Mouse (Mus musculus) olfactory bulb, adult 2 months (tissue): ENCODE data around the gene Bicd2. TPM values are rescaled to one million over a fixed set of nuclear protein-coding genes. Genes with fewer than 3 reads are reported as not detected.
"Not testable (repeated sequence)": the region's sequence is repeated elsewhere in the genome, so short reads cannot be mapped to it uniquely, and the experiment has no call there.

Source experiments
- H3K27ac ChIP-seq: fragments of 200-500 bp; 2 replicates; pipeline ENCODE4 v1.5.1; 2012; ENCODE audit warnings: low read depth, low read length; ENCODE audit not compliant: insufficient read depth
- H3K4me1 ChIP-seq: fragments of 200-500 bp; 2 replicates; pipeline ENCODE4 v1.6.1; 2012; ENCODE audit warnings: low read length; ENCODE audit not compliant: control insufficient read depth, insufficient read depth
- H3K4me3 ChIP-seq: fragments of 200-500 bp; 2 replicates; pipeline ENCODE4 v1.5.1; 2012; ENCODE audit warnings: mild to moderate bottlenecking, low read depth, low read length, moderate library complexity; ENCODE audit not compliant: insufficient read depth
- CTCF ChIP-seq: fragments of 200-500 bp; IDR thresholded peaks from 2 replicates; pipeline ENCODE4 v1.5.1; 2012; ENCODE audit warnings: low read depth, mild to moderate bottlenecking, low read length, moderate library complexity; ENCODE audit not compliant: insufficient read depth
- POLR2A ChIP-seq: fragments of 200-500 bp; IDR thresholded peaks from 2 replicates; pipeline ENCODE4 v1.6.1; 2012; ENCODE audit warnings: mild to moderate bottlenecking, low read depth, low read length, moderate library complexity; ENCODE audit not compliant: insufficient read depth
- WGBS: fragments of 180-500 bp; shearing (Covaris S2); methylation state at CpG from one replicate; pipeline ENCODE4 v1.1.7; 2018; 5-methylcytosine and 5-hydroxymethylcytosine counted together
- polyA plus RNA-seq: library from polyadenylated mRNA; stranded (reverse); fragments of >200 nt; gene quantifications from 2 replicates; pipeline ENCODE4 v1.2.4, GENCODE M21; 2012; ENCODE audit warnings: low replicate concordance; ENCODE audit not compliant: missing spikeins, insufficient read depth, insufficient read length

The Bicd2 gene
- polyA plus RNA-seq, 1 experiment, result 48.0 TPM

- Histone ChIP-seq H3K4me3 (no peak overlapping the region), H3K27ac (no peak overlapping the region), H3K4me1 (peaks cover 33% of the 10 kb centered on the region)
- 76% methylated on average over 4 of the region's 4 CpGs for WGBS
- no peak for TF ChIP-seq POLR2A
- no peak for TF ChIP-seq CTCF
Measured at GRCm38 (mm10) chr13:49367657-49368440, 26.5 kb downstream of the Bicd2 start.

DNA sequence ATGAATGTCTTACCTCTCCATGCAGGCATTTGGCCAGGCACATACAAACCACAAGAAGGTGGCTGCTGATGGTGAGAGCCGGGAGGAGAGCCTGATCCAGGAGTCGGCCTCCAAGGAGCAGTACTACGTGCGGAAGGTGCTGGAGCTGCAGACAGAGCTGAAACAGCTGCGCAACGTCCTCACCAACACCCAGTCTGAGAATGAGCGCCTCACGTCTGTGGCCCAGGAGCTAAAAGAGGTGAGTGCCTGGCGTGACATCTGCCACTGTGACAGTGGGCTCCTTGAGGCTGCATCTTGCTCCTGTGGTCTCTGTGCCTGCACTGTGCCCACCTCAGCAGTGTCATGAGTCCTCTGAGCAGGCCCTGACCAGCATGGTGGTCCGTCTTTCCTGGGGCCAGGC is 28.0 kb downstream of the Bicd2 start:
- no peak overlapping the region for H3K27ac ChIP-seq
- no peak overlapping the region for H3K4me3 ChIP-seq
- 89% methylated on average over 10 of the region's 10 CpGs for WGBS
- peaks cover 29% of the 10 kb centered on the region for H3K4me1 ChIP-seq
- TF ChIP-seq CTCF (no peak), POLR2A (no peak)

GRCm38 (mm10) chr13:49370216-49370615 is 28.8 kb downstream of the Bicd2 start:
- H3K4me1 ChIP-seq, result peaks cover 27% of the 10 kb centered on the region
- H3K27ac ChIP-seq, H3K4me3 ChIP-seq: not testable (repeated sequence)
- 81% methylated on average over 6 of the region's 6 CpGs for WGBS

- H3K4me3 ChIP-seq, H3K27ac ChIP-seq: not testable (repeated sequence)
- WGBS, result 81% methylated on average over 5 of the region's 5 CpGs
- peaks cover 25% of the 10 kb centered on the region for H3K4me1 ChIP-seq
Measured at GRCm38 (mm10) chr13:49370916-49371315, 29.5 kb downstream of the Bicd2 start.

- H3K27ac ChIP-seq, result 0 out of 2 replicates have a peak overlapping the region, but pooled peaks have one; percentile 11
- H3K4me1 ChIP-seq, result peaks cover 25% of the 10 kb centered on the region
- TF ChIP-seq POLR2A, result no peak
- TF ChIP-seq CTCF, result no peak
- H3K4me3 ChIP-seq, result no peak overlapping the region
- 22% methylated on average over 3 of the region's 3 CpGs for WGBS
Measured at GRCm38 (mm10) chr13:49371428-49371899, 30.1 kb downstream of the Bicd2 start.

GRCm38 (mm10) chr13:49372370-49373060 is 31.1 kb downstream of the Bicd2 start:
- Histone ChIP-seq H3K27ac (no peak overlapping the region), H3K4me1 (peaks cover 19% of the 10 kb centered on the region), H3K4me3 (no peak overlapping the region)
- 80% methylated on average over 9 of the region's 9 CpGs for WGBS
- no peak for TF ChIP-seq POLR2A
- TF ChIP-seq CTCF, result no peak

DNA sequence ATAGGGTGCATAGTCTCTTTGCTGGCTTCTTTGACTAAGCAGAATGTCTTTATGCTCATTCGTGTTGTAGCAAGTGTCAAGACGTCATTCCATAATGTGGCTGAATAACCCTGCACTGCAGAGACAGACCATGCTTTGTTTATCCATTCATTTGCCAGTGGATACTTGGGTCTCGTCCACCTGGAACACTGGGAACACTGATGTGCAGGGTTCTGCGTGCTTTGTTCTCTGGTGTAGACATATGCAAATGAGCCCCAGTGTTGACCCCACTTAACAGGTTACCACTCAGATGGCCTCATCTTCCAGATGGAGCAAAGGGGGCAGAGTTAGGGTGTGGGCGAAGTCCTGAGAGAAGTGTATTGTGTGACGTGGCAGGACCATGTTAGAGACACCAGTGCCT is 32.9 kb downstream of the Bicd2 start:
- Histone ChIP-seq H3K4me1 (peaks cover 16% of the 10 kb centered on the region), H3K4me3 (no peak overlapping the region), H3K27ac (no peak overlapping the region)
- 60% methylated on average over 6 of the region's 6 CpGs for WGBS
- TF ChIP-seq POLR2A (no peak), CTCF (no peak)

DNA sequence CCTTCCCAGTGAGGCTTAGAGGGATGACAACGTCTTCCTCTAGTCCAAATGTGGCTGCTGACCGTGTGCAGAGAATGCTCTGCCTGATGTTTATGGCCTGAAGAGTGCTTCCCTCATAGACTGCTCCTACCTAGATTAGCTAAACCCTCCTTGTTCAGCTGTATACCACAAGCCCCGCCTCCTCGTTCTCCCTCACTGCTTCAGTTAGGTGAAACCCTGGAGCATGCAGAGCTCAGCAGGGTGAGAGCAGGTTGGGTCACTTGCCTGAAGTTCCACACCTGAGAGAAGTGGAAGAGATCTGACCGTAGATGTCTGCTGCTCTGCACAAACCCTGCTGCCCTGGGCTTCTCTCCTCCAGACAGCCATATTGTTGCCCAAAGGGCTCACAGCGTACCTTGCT is 33.3 kb downstream of the Bicd2 start:
- Histone ChIP-seq H3K27ac (no peak overlapping the region), H3K4me1 (peaks cover 16% of the 10 kb centered on the region), H3K4me3 (no peak overlapping the region)
- no peak for TF ChIP-seq CTCF
- TF ChIP-seq POLR2A, result no peak
- 87% methylated on average over 6 of the region's 6 CpGs for WGBS

DNA sequence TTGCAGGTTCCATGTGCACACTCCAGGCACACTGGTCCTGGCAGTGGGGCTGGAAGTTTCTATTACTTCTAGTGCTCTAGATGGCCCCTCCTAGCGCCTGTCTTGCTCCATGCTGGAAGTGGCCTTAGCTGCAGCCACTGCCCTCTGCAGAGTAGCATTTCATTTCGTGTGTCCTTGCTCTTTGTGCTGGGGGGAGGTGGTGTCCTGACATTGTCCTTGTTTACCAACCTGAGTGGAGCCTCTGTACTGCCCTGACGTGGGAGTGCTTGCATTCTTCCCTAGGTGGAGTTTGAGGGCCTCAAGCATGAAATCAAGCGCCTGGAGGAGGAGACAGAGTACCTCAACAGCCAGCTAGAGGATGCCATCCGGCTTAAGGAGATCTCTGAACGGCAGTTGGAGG is 36.2 kb downstream of the Bicd2 start:
- TF ChIP-seq CTCF (no peak), POLR2A (no peak)
- 85% methylated on average over 6 of the region's 6 CpGs for WGBS
- Histone ChIP-seq H3K4me3 (no peak overlapping the region), H3K27ac (no peak overlapping the region), H3K4me1 (peaks cover 2% of the 10 kb centered on the region)

- TF ChIP-seq CTCF (no peak), POLR2A (no peak)
- peaks cover 2% of the 10 kb centered on the region; the same call in 1 of the 2 replicates for H3K4me1 ChIP-seq
Measured at GRCm38 (mm10) chr13:49379301-49379700, 37.9 kb downstream of the Bicd2 start.

More at GRCm38 (mm10) chr13:49379301-49379700, 37.9 kb downstream of the Bicd2 start:
- Histone ChIP-seq H3K4me3 (no peak overlapping the region), H3K27ac (no peak overlapping the region)
- 96% methylated on average over 20 of the region's 20 CpGs for WGBS
